Mouse (Mus musculus) forebrain, embryonic 10.5 days (tissue): ENCODE results near the gene Tmem63c. TPM values are rescaled to one million over a fixed set of nuclear protein-coding genes. Genes with fewer than 3 reads are reported as not detected.

Source experiments
- DNase-seq: peaks from one replicate; pipeline ENCODE4 v3.0.0-alpha.2; 2017; ENCODE audit warnings: low spot score; ENCODE audit errors: extremely low spot score
- H3K27ac ChIP-seq: fragments of 300-500 bp; sonication (generic); 2 replicates; pipeline ENCODE4 v1.5.1; 2016; ENCODE audit warnings: mild to moderate bottlenecking
- H3K27me3 ChIP-seq: fragments of 300-500 bp; sonication (generic); 2 replicates; pipeline ENCODE4 v1.6.1; 2016; ENCODE audit warnings: mild to moderate bottlenecking; ENCODE audit not compliant: poor library complexity, severe bottlenecking
- H3K36me3 ChIP-seq: fragments of 300-500 bp; sonication (generic); replicated peaks from 2 replicates; pipeline ENCODE4 v1.6.1; 2016; ENCODE audit warnings: mild to moderate bottlenecking, moderate library complexity
- H3K4me1 ChIP-seq: fragments of 300-500 bp; sonication (generic); 2 replicates; pipeline ENCODE4 v1.6.1; 2016
- H3K4me3 ChIP-seq: fragments of 300-500 bp; sonication (generic); 2 replicates; pipeline ENCODE4 v1.5.1; 2016; ENCODE audit warnings: mild to moderate bottlenecking, moderate library complexity
- H3K9me3 ChIP-seq: fragments of 300-500 bp; sonication (generic); 2 replicates; pipeline ENCODE4 v1.6.1; 2016; ENCODE audit warnings: mild to moderate bottlenecking, moderate library complexity
- WGBS: fragments of 180-500 bp; shearing (Covaris S2); methylation state at CpG from one replicate; pipeline ENCODE4 v1.1.7; 2016; 5-methylcytosine and 5-hydroxymethylcytosine counted together
- microRNA-seq: library from miRNA; unstranded; fragments of <30 nt; microRNA quantifications from one replicate; pipeline ENCODE4, GENCODE M21; 2017
- polyA plus RNA-seq: library from polyadenylated mRNA; unstranded; fragments of >200 nt; fragmentation: Nextera tagmentation; extraction: Ambion mirVana; gene quantifications from 2 replicates; pipeline ENCODE4 v1.2.1, GENCODE M21; 2016

Tmem63c gene
- polyA plus RNA-seq, 1 experiment from 2014 or later = 0.15 TPM

- Histone ChIP-seq H3K9me3 (no peaks in the 10 kb centered on the region), H3K27me3 (no peaks in the 10 kb centered on the region), H3K27ac (no peak overlapping the region), H3K4me1 (peaks cover 5% of the 10 kb centered on the region; the same call in 1 of the 2 replicates), H3K4me3 (no peak overlapping the region), H3K36me3 (peaks cover 71% of the 10 kb centered on the region)
- no peak for DNase-seq
- 47% methylated on average over 4 of the region's 4 CpGs for WGBS
These were observed 106.1 kb downstream of the Tmem63c start for GRCm38 (mm10) chr12:87127256-87127655.

- WGBS = 91% methylated on average over 4 of the region's 4 CpGs
- Histone ChIP-seq H3K4me3 (no peak overlapping the region), H3K36me3 (peaks cover 71% of the 10 kb centered on the region), H3K27ac (no peak overlapping the region), H3K9me3 (no peaks in the 10 kb centered on the region), H3K27me3 (no peaks in the 10 kb centered on the region), H3K4me1 (peaks cover 5% of the 10 kb centered on the region; the same call in 1 of the 2 replicates)
- DNase-seq = no peak
These were observed 109.1 kb downstream of the Tmem63c start for GRCm38 (mm10) chr12:87130224-87130623.

GRCm38 (mm10) chr12:87131181-87131580 lies 110.0 kb downstream of the Tmem63c start:
- WGBS = 88% methylated on average over 2 of the region's 2 CpGs

GRCm38 (mm10) chr12:87131619-87132018 lies 110.5 kb downstream of the Tmem63c start:
- H3K9me3 ChIP-seq = no peaks in the 10 kb centered on the region
- no peak overlapping the region for H3K4me3 ChIP-seq
- no peak overlapping the region for H3K27ac ChIP-seq
- WGBS = 73% methylated on average over 3 of the region's 3 CpGs
- no peak for DNase-seq
- peaks cover 80% of the 10 kb centered on the region for H3K36me3 ChIP-seq
- no peaks in the 10 kb centered on the region for H3K27me3 ChIP-seq
- H3K4me1 ChIP-seq = peaks cover 5% of the 10 kb centered on the region; the same call in 1 of the 2 replicates

More at GRCm38 (mm10) chr12:87131181-87131580, 110.0 kb downstream of the Tmem63c start:
- Histone ChIP-seq H3K36me3 (peaks cover 77% of the 10 kb centered on the region), H3K9me3 (no peaks in the 10 kb centered on the region), H3K27me3 (no peaks in the 10 kb centered on the region), H3K27ac (no peak overlapping the region), H3K4me3 (no peak overlapping the region), H3K4me1 (peaks cover 5% of the 10 kb centered on the region; the same call in 1 of the 2 replicates)
- DNase-seq = no peak

GRCm38 (mm10) chr12:87132210-87132609 lies 111.1 kb downstream of the Tmem63c start:
- peaks cover 5% of the 10 kb centered on the region; the same call in 1 of the 2 replicates for H3K4me1 ChIP-seq
- H3K27me3 ChIP-seq = no peaks in the 10 kb centered on the region
- no peaks in the 10 kb centered on the region for H3K9me3 ChIP-seq
- peaks cover 80% of the 10 kb centered on the region for H3K36me3 ChIP-seq
- H3K4me3 ChIP-seq = no peak overlapping the region
- H3K27ac ChIP-seq = no peak overlapping the region
- no peak for DNase-seq
- WGBS = 91% methylated on average over 6 of the region's 6 CpGs

- DNase-seq = no peak
- Histone ChIP-seq H3K9me3 (no peaks in the 10 kb centered on the region), H3K27me3 (no peaks in the 10 kb centered on the region), H3K27ac (no peak overlapping the region), H3K4me1 (peaks cover 4% of the 10 kb centered on the region), H3K4me3 (no peak overlapping the region), H3K36me3 (peaks cover 80% of the 10 kb centered on the region)
- 93% methylated on average over 9 of the region's 9 CpGs for WGBS
These were observed 111.6 kb downstream of the Tmem63c start for GRCm38 (mm10) chr12:87132784-87133183.

- Histone ChIP-seq H3K36me3 (peaks cover 44% of the 10 kb centered on the region), H3K4me3 (no peak overlapping the region), H3K27ac (peak overlapping the region; percentile 76), H3K27me3 (no peaks in the 10 kb centered on the region), H3K9me3 (no peaks in the 10 kb centered on the region), H3K4me1 (peaks cover 16% of the 10 kb centered on the region)
- no peak for DNase-seq
- 77% methylated on average over 15 of the region's 15 CpGs for WGBS
These were observed 116.5 kb downstream of the Tmem63c start for GRCm38 (mm10) chr12:87137439-87138341.

GRCm38 (mm10) chr12:87138342-87138701 lies 117.2 kb downstream of the Tmem63c start:
- H3K4me1 ChIP-seq = peaks cover 16% of the 10 kb centered on the region
- H3K4me3 ChIP-seq = no peak overlapping the region
- peaks cover 38% of the 10 kb centered on the region for H3K36me3 ChIP-seq
- DNase-seq = no peak
- peak overlapping the region; percentile 76 for H3K27ac ChIP-seq
- no peaks in the 10 kb centered on the region for H3K9me3 ChIP-seq
- no peaks in the 10 kb centered on the region for H3K27me3 ChIP-seq
- WGBS = 79% methylated on average over 2 of the region's 2 CpGs

GRCm38 (mm10) chr12:87138768-87139167 lies 117.6 kb downstream of the Tmem63c start:
- Histone ChIP-seq H3K27me3 (no peaks in the 10 kb centered on the region), H3K4me1 (peaks cover 16% of the 10 kb centered on the region), H3K9me3 (no peaks in the 10 kb centered on the region), H3K36me3 (peaks cover 35% of the 10 kb centered on the region), H3K27ac (peak overlapping the region; percentile 76), H3K4me3 (no peak overlapping the region)
- DNase-seq = no peak
- WGBS = 67% methylated on average over 2 of the region's 2 CpGs

Small RNAs within 50 kb of the gene (microRNA-seq; reads per million reads assigned to microRNA genes)
- gene Gm25847 = not detected

Other genes with a start within 250 kb of the Tmem63c start
- 20.5 and 22.6 TPM in 2 replicates for gene Irf2bpl, start 136.5 kb upstream of the Tmem63c start, polyA plus RNA-seq
- 39.1 and 40.4 TPM in 2 replicates for gene Cipc, start 74.3 kb upstream of the Tmem63c start, polyA plus RNA-seq
- 0.07 TPM in 1 of 2 replicates, not detected in the other for gene Zdhhc22, start 30.9 kb upstream of the Tmem63c start, polyA plus RNA-seq
- 0.29 and 0.31 TPM in 2 replicates for gene Ngb, start 81.2 kb downstream of the Tmem63c start, polyA plus RNA-seq
- 28.5 TPM in 2 replicates for gene Gstz1, start 125.8 kb downstream of the Tmem63c start, polyA plus RNA-seq
- 15.5 and 16.6 TPM in 2 replicates for gene Pomt2, start 126.6 kb downstream of the Tmem63c start, polyA plus RNA-seq
- 1.7 and 2.0 TPM in 2 replicates for gene Samd15, start 178.4 kb downstream of the Tmem63c start, polyA plus RNA-seq
- 3.5 and 3.7 TPM in 2 replicates for gene Tmed8, start 179.1 kb downstream of the Tmem63c start, polyA plus RNA-seq
- gene Noxred1, start 217.4 kb downstream of the Tmem63c start, polyA plus RNA-seq = 0.46 and 0.84 TPM in 2 replicates
- 51.2 and 54.1 TPM in 2 replicates for gene Vipas39, start 244.9 kb downstream of the Tmem63c start, polyA plus RNA-seq
- gene Ahsa1, start 245.1 kb downstream of the Tmem63c start, polyA plus RNA-seq = 279 and 280 TPM in 2 replicates